Mouse (Mus musculus): ENCODE measurements around the gene Hoxd11. TPM values are rescaled to one million over a fixed set of nuclear protein-coding genes. Genes with fewer than 3 reads are reported as not detected.
A peak's percentile ranks its signal among the peaks of the same experiment; 100 is the strongest.

Hoxd11 gene
- polyA plus RNA-seq, 1 experiment = not detected

DNA sequence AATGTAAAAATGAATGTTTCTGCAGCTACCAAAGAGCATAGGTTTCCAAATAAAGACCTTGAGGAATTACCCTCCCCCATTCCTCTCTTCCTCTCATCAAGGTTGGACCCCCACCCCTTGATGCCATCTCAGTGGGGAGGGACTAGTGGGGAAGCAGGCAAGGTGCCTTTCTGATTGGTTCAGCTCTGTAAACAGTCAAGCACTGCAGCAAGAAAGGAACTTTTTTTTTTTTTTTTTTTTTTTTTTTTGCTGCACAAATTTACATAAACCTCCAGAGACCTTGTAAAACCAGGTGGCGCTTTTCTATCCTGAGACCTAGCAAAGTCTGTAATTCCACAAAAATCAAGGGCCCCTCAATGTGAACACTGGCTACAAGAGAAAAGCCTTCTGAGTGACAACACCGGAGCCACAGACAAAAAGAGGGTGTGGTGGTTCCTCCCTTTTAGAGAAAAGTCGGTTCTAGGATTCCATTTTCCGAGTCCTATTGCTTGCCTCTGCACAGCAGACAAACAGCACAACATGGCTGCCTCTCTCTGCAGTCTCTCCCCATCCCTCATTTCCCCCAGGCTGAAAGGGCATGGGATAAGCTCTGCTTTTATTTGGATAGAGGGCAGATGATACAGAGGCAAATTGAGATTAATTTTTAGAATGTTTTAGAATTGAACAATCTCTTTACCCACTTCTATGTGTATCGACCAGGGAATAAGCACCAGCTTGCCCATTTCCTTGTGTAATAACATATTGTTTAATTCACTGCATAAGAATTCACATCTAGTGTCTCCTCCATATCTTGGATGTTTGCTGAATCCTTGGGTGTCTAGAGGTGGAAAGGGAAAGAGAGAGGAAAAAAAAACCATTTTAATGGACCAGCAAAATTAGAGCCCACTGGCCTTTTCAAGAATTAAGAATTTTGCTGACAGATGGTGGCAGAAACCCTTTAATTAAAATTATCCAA, 30.4 kb downstream of the Hoxd11 start:
- H3K36me3 ChIP-seq (ENCODE audit: control insufficient read depth, insufficient read depth, low read length) = no peaks in the 10 kb centered on the region; the same call in 1 of the 2 replicates
- peaks cover 16% of the 10 kb centered on the region for H3K4me1 ChIP-seq (ENCODE audit: control insufficient read depth, insufficient read depth, low read length)
- no peak overlapping the region for H3K27ac ChIP-seq (ENCODE audit: control insufficient read depth, insufficient read depth, low read depth, low read length)
- peaks cover 7% of the 10 kb centered on the region; the same call in 1 of the 2 replicates for H3K27me3 ChIP-seq (ENCODE audit: control insufficient read depth, insufficient read depth, low read length)
- H3K4me3 ChIP-seq (ENCODE audit: control insufficient read depth, low read depth, low read length) = no peak overlapping the region
- TF ChIP-seq CTCF (IDR thresholded peaks at IDR 0.05; ENCODE audit: control insufficient read depth, insufficient read depth, insufficient replicate concordance, low read depth, low read length) = no peak
- no peak for TF ChIP-seq POLR2A (IDR thresholded peaks at IDR 0.05; ENCODE audit: control insufficient read depth, low read depth, low read length)

DNA sequence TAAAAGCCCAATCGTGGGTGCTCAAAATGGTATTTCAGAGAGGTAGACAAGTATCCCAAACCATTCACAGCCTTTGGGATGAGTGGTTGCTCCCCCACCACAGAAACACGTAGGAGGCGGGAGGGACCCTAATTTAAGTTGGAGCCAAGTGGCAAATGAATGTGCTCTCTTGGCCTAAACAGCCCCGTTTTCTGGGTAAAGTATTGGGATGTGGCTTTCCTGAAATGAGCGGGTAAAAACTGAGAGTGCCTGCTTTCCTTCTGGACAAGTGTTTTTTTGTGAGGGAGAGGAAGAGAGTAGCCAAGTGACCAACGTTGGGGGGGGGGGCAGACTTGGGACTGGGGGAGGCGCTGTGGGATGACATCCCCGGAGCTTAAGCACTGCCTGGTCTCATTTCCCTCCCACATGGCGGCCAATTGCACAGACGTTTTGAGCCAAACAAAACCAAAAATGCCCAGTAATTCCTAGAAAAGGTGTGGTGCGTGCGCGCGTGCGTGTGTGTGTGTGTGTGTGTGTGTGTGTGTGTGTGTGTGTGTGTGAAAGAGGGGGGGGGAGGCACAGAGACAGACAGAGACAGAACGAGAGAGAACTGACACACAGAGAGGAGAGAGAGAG, 31.7 kb downstream of the Hoxd11 start:
- Histone ChIP-seq H3K36me3 (ENCODE audit: control insufficient read depth, insufficient read depth, low read length) (no peaks in the 10 kb centered on the region; the same call in 1 of the 2 replicates), H3K27ac (ENCODE audit: control insufficient read depth, insufficient read depth, low read depth, low read length) (peak overlapping the region; percentile 79), H3K4me1 (ENCODE audit: control insufficient read depth, insufficient read depth, low read length) (peaks cover 26% of the 10 kb centered on the region), H3K4me3 (ENCODE audit: control insufficient read depth, low read depth, low read length) (peak overlapping the region; percentile 78), H3K27me3 (ENCODE audit: control insufficient read depth, insufficient read depth, low read length) (peaks cover 7% of the 10 kb centered on the region; the same call in 1 of the 2 replicates)
- TF ChIP-seq POLR2A (IDR thresholded peaks at IDR 0.05; ENCODE audit: control insufficient read depth, low read depth, low read length) (no peak), CTCF (IDR thresholded peaks at IDR 0.05; ENCODE audit: control insufficient read depth, insufficient read depth, insufficient replicate concordance, low read depth, low read length) (no peak)

DNA sequence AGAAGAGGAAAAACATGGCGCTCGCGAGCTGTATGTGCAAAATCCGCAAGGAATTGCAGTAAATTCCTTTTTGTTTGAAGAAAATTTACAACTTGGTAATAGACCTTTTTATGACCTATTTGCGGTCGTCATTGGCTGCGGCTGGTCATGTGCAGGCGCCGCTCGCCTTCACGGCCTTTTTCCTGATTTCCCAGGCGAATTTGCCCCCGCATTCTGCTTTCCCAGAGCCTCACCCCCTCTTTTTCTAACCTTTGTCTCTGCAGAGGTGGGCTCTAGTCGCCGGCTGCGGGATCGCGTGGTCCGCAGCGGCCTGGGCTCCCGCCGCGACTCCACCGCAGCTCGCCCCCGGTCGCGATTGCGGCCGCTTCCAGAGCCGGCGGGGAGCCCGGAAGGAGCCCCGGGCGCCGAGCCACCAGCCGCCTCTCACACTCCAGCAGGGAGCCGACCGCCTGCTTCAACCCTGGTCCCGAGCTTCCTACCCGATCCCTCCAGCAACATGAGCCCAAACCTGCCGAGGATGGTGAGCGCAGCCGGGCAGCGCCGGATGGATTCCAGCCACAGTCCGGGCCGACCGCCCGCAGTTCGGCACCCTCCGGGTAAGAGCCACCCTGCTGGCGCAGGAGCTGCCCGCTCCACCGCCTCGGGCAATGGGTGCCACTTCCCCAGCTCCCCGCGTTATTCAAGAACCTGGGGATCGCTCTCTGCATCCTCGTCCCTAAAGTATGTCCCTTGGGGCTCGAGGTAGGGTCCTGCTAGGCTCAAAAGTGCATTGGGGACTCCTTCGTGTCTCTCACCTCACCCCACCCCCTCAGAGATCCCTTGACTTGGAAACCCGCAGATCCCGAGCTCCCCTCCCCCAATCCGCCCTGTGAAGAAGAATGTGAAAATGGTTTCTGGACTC, 32.6 kb downstream of the Hoxd11 start, which contains the start of the genes Hoxd3 and Hoxd4:
Gene Hoxd3 (plus strand): TSS at position 207 of the 901 bp plus-strand sequence.
Gene Hoxd4 (plus strand): TSS at position 209 of the 901 bp plus-strand sequence.
- TF ChIP-seq CTCF (IDR thresholded peaks at IDR 0.05; ENCODE audit: control insufficient read depth, insufficient read depth, insufficient replicate concordance, low read depth, low read length) (no peak), POLR2A (IDR thresholded peaks at IDR 0.05; ENCODE audit: control insufficient read depth, low read depth, low read length) (no peak)
- Histone ChIP-seq H3K36me3 (ENCODE audit: control insufficient read depth, insufficient read depth, low read length) (no peaks in the 10 kb centered on the region), H3K27me3 (ENCODE audit: control insufficient read depth, insufficient read depth, low read length) (peaks cover 7% of the 10 kb centered on the region; the same call in 1 of the 2 replicates), H3K4me1 (ENCODE audit: control insufficient read depth, insufficient read depth, low read length) (peaks cover 28% of the 10 kb centered on the region), H3K27ac (ENCODE audit: control insufficient read depth, insufficient read depth, low read depth, low read length) (peak within 1 kb of the TSS; percentile 79), H3K4me3 (ENCODE audit: control insufficient read depth, low read depth, low read length) (peak within 1 kb of the TSS; percentile 78)

GRCm38 (mm10) chr2:74713239-74714150, 34.1 kb downstream of the Hoxd11 start:
- Histone ChIP-seq H3K4me1 (ENCODE audit: control insufficient read depth, insufficient read depth, low read length) (peaks cover 28% of the 10 kb centered on the region), H3K4me3 (ENCODE audit: control insufficient read depth, low read depth, low read length) (peak overlapping the region; percentile 36; the same call in 1 of the 2 replicates), H3K27ac (ENCODE audit: control insufficient read depth, insufficient read depth, low read depth, low read length) (peak overlapping the region; percentile 57; the same call in 1 of the 2 replicates), H3K27me3 (ENCODE audit: control insufficient read depth, insufficient read depth, low read length) (peaks cover 7% of the 10 kb centered on the region; the same call in 1 of the 2 replicates), H3K36me3 (ENCODE audit: control insufficient read depth, insufficient read depth, low read length) (no peaks in the 10 kb centered on the region)
- TF ChIP-seq CTCF (IDR thresholded peaks at IDR 0.05; ENCODE audit: control insufficient read depth, insufficient read depth, insufficient replicate concordance, low read depth, low read length) = no peak
- no peak for TF ChIP-seq POLR2A (IDR thresholded peaks at IDR 0.05; ENCODE audit: control insufficient read depth, low read depth, low read length)

- Histone ChIP-seq H3K27me3 (ENCODE audit: control insufficient read depth, insufficient read depth, low read length) (peaks cover 7% of the 10 kb centered on the region; the same call in 1 of the 2 replicates), H3K4me3 (ENCODE audit: control insufficient read depth, low read depth, low read length) (no peak overlapping the region), H3K27ac (ENCODE audit: control insufficient read depth, insufficient read depth, low read depth, low read length) (peak overlapping the region; percentile 57; the same call in 1 of the 2 replicates), H3K36me3 (ENCODE audit: control insufficient read depth, insufficient read depth, low read length) (no peaks in the 10 kb centered on the region), H3K4me1 (ENCODE audit: control insufficient read depth, insufficient read depth, low read length) (peaks cover 28% of the 10 kb centered on the region)
- TF ChIP-seq POLR2A (IDR thresholded peaks at IDR 0.05; ENCODE audit: control insufficient read depth, low read depth, low read length) (no peak), CTCF (IDR thresholded peaks at IDR 0.05; ENCODE audit: control insufficient read depth, insufficient read depth, insufficient replicate concordance, low read depth, low read length) (no peak)
These were observed 34.9 kb downstream of the Hoxd11 start for GRCm38 (mm10) chr2:74714156-74714789.
